Mouse (Mus musculus) liver, embryonic 14.5 days (tissue): Measurements from ENCODE around the gene Obp2a. TPM values are rescaled to one million over a fixed set of nuclear protein-coding genes. Genes with fewer than 3 reads are reported as not detected.

Source experiments
- ATAC-seq: fragments of 200-750 bp; cut with Nextera tagmentation; 2 replicates; pipeline ENCODE4 v1.8.0; 2017; ENCODE audit warnings: moderate number of reproducible peaks, mild to moderate bottlenecking, moderate library complexity; ENCODE audit not compliant: insufficient read depth
- DNase-seq, 3 experiments: peaks; one replicate each; pipeline ENCODE4 v3.0.0-alpha.2; 2012 to 2013; ENCODE audit warnings: low read depth in 3 of 3, low spot score in 3 of 3
- H3K27ac ChIP-seq: fragments of 300-500 bp; sonication (generic); 2 replicates; pipeline ENCODE4 v1.5.1; 2014; ENCODE audit warnings: moderate library complexity, mild to moderate bottlenecking, control low read depth, inconsistent platforms
- H3K27me3 ChIP-seq: fragments of 300-500 bp; sonication (generic); 2 replicates; pipeline ENCODE4 v1.6.1; 2014; ENCODE audit warnings: mild to moderate bottlenecking, low read length, moderate library complexity; ENCODE audit not compliant: control insufficient read depth, insufficient read depth
- H3K36me3 ChIP-seq: fragments of 300-500 bp; sonication (generic); replicated peaks from 2 replicates; pipeline ENCODE4 v1.6.1; 2014; ENCODE audit warnings: low read depth; ENCODE audit not compliant: control insufficient read depth, insufficient read depth
- H3K4me1 ChIP-seq, 2 experiments: fragments of 200-500 bp in 1 of 2; fragments of 300-500 bp in 1 of 2; sonication (generic) in 1 of 2; replicated peaks; 2 replicates each; pipeline ENCODE4 v1.6.1; 2012 to 2014; ENCODE audit warnings: antibody characterized with exemption in 1 of 2, inconsistent platforms in 1 of 2, low read length in 1 of 2; ENCODE audit not compliant: control insufficient read depth in 2 of 2, insufficient read depth in 2 of 2
- H3K4me2 ChIP-seq: fragments of 300-500 bp; sonication (generic); 2 replicates; pipeline ENCODE4 v1.6.1; 2014; ENCODE audit warnings: low read depth, mild to moderate bottlenecking, control low read depth, moderate library complexity
- H3K4me3 ChIP-seq, 2 experiments: fragments of 200-500 bp in 1 of 2; fragments of 300-500 bp in 1 of 2; sonication (generic) in 1 of 2; 2 replicates each; pipeline ENCODE4 v1.5.1; 2012 to 2014; ENCODE audit warnings: low read depth in 2 of 2, low read length in 2 of 2, mild to moderate bottlenecking in 2 of 2, control low read depth in 1 of 2, inconsistent platforms in 1 of 2, moderate library complexity in 1 of 2; ENCODE audit not compliant: insufficient read depth in 1 of 2
- H3K9ac ChIP-seq: fragments of 300-500 bp; sonication (generic); replicated peaks from 2 replicates; pipeline ENCODE4 v1.6.1; 2014; ENCODE audit warnings: mild to moderate bottlenecking, control low read depth, moderate library complexity
- H3K9me3 ChIP-seq: fragments of 300-500 bp; sonication (generic); 2 replicates; pipeline ENCODE4 v1.6.1; 2016; ENCODE audit warnings: low read length, mixed read lengths; ENCODE audit not compliant: control insufficient read depth
- CTCF ChIP-seq: IDR thresholded peaks from 2 replicates; pipeline ENCODE4 v1.5.1; 2016; ENCODE audit warnings: antibody characterized with exemption, low read depth, control low read depth
- EP300 ChIP-seq: IDR thresholded peaks from 2 replicates; pipeline ENCODE4 v1.6.1; 2016; ENCODE audit warnings: antibody characterized with exemption, low read depth
- WGBS: fragments of 180-500 bp; shearing (Covaris S2); extraction: QIAGEN DNeasy Blood & Tissue Kit; methylation state at CpG from one replicate; pipeline ENCODE4 v1.1.7; 2014; ENCODE audit not compliant: insufficient replicate concordance; 5-methylcytosine and 5-hydroxymethylcytosine counted together
- polyA plus RNA-seq, 2 experiments: library from polyadenylated mRNA; depleted of rRNA in 1 of 2; stranded (reverse) in 1 of 2; unstranded in 1 of 2; fragments of >200 nt; fragmentation: Nextera tagmentation in 1 of 2; extraction: Ambion mirVana in 1 of 2; gene quantifications; 2 replicates each; pipeline versions ENCODE4 v1.2.1 to v1.2.3; 2012 to 2014

Obp2a gene
- polyA plus RNA-seq, 2 experiments: not detected

DNA sequence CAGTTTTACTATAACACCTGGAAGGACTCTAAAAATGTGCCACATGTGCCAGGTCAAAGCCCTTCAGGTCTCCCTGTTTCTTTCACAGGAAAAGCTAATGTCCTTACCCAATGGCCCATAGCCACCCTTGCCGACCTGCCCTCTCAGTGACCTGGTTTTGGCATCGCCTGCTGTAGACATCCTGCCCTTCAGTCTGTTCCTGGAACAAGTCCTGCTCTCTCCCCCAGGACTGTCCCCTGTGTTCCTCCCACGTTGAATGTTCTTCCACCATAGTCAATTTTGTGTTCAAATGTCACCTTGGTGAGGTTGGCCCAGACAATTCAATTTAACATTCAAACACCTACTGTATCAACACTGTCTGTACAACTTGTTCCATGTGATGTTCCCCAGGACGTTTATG, 2.9 kb upstream of the Obp2a start:
- Histone ChIP-seq H3K4me3 (no peak overlapping the region), H3K4me1 (no peaks in the 10 kb centered on the region), H3K9ac (no peak overlapping the region), H3K36me3 (no peaks in the 10 kb centered on the region), H3K9me3 (no peaks in the 10 kb centered on the region), H3K27me3 (no peaks in the 10 kb centered on the region), H3K4me2 (no peak overlapping the region), H3K27ac (no peak overlapping the region)
- DNase-seq (no peak), ATAC-seq (no peak)
- 39% methylated on average over 4 of the region's 4 CpGs for WGBS
- TF ChIP-seq CTCF (no peak), EP300 (no peak)

DNA sequence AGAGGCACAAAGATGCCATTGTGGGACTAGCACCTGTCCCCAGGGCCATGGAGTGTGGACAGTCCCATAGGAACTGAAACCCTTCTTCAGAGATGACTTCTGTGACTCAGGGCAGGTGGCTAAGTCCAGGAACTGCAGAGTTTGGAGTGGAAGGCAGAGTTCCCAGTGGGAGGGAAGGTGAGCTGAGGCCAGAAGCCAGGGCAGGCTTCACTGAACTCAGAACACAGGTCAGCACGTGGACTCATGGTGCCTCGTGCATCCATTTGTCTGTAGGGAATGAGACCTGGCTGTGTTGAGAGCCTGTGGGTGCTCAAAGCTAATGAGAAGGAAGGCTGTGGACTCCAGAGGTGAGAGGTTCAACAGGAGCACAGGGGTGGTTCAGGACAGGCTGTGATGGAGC, 1.1 kb upstream of the Obp2a start:
- Histone ChIP-seq H3K4me1 (no peaks in the 10 kb centered on the region), H3K9ac (no peak overlapping the region), H3K4me2 (no peak overlapping the region), H3K4me3 (no peak overlapping the region), H3K27me3 (no peaks in the 10 kb centered on the region), H3K27ac (no peak overlapping the region), H3K36me3 (no peaks in the 10 kb centered on the region), H3K9me3 (no peaks in the 10 kb centered on the region)
- no peak for DNase-seq
- no peak for TF ChIP-seq EP300
- no peak for TF ChIP-seq CTCF
- 55% methylated on average over 2 of the region's 2 CpGs for WGBS
- no peak for ATAC-seq

DNA sequence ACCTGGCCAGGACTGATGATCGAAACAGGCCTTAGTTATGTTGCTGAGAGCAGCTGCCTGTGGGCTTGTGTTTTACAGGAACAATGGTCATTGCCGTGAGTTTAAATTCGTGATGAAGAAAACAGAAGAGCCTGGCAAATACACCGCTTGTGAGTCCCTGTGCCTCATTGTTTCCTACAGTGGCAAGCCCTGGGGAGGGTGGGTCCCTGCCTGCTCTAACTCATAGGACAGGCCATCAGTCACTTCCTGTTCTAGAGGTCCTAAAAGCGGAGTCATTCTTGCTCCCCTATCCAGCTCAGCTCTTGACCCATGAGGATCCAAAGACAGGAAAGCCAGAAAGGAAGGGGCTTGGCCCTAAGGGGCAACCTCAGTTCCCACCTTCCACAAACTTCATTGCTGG, 1.2 kb downstream of the Obp2a start:
- no peak for DNase-seq
- Histone ChIP-seq H3K27ac (no peak overlapping the region), H3K27me3 (no peaks in the 10 kb centered on the region)

DNA sequence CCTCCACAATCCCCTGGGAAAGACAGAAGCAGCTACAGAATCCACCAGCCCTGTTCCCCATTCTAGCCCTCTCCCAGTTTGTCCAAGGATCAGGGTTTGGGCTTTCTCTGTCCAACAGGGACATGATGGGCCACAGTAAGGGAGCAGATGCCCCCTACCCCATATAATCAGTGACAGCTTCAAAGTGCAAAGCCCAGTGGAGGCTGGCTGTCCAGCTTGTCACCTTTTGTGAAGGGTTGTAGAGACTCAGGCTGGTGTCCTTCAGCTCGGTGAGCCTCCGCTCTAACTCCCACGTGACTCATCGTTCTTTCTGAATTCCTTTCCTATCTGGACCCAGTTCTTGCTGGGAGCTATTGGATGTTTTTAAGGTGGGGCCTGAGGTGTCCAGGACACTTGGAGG, 3.9 kb downstream of the Obp2a start:
- H3K9ac ChIP-seq: no peak overlapping the region
- ATAC-seq: no peak
- no peak overlapping the region for H3K4me3 ChIP-seq
- no peak for DNase-seq
- H3K4me1 ChIP-seq: no peaks in the 10 kb centered on the region
- no peaks in the 10 kb centered on the region for H3K27me3 ChIP-seq
- H3K4me2 ChIP-seq: no peak overlapping the region
- H3K36me3 ChIP-seq: no peaks in the 10 kb centered on the region
- no peaks in the 10 kb centered on the region for H3K9me3 ChIP-seq
- 74% methylated on average over 4 of the region's 4 CpGs for WGBS
- H3K27ac ChIP-seq: no peak overlapping the region
- TF ChIP-seq EP300 (no peak), CTCF (no peak)

More for the DNA sequence above, 1.2 kb downstream of the Obp2a start:
- WGBS: 37% methylated on average over 5 of the region's 5 CpGs
- no peak for ATAC-seq
- TF ChIP-seq EP300 (no peak), CTCF (no peak)
- no peaks in the 10 kb centered on the region for H3K9me3 ChIP-seq
- no peak overlapping the region for H3K4me2 ChIP-seq
- H3K4me1 ChIP-seq: no peaks in the 10 kb centered on the region
- H3K4me3 ChIP-seq: no peak overlapping the region
- H3K9ac ChIP-seq: no peak overlapping the region
- H3K36me3 ChIP-seq: no peaks in the 10 kb centered on the region

DNA sequence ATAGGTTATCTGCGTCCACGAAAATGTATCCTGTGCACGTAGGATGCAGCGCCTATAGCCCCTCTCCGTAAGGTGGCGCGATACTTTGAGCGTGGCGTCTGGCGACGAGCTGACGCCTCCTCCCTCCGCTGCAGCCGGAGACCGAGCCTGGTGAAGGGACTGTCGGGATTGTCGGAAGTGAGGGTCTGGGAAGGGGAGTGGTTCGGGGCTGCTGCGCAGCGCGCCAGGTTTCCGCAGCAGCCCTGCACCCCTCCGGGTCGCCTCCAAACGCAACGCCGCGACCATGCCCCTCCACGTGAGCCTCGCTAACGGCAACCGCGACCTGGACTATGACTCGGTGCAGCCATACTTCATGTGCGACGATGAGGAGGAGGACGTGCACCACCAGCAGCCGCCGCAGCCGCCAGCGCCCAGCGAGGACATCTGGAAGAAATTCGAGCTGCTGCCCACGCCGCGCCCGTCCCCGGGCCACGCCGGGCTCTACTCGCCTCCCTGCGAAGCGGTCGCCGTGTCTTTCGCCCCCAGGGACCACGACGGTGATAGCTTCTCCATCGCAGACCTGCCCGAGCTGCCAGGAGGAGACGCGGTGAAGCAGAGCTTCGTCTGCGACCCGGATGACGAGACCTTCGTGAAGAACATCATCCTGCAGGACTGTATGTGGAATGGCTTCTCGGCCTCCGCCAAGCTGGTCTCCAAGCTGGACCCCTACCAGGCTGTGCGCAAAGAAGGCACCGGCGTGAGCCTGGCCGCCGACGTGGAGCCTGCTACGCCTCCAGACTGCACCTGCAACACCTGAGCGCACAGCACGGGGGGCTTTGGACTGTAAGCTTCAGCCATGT, 7.0 kb downstream of the Obp2a start, which contains the start of gene Bmyc:
Gene Bmyc, plus strand, starts transcription at position 97 of the 839 bp plus-strand sequence.
- no peak for TF ChIP-seq EP300
- peak; percentile 56 for TF ChIP-seq CTCF
- H3K9ac ChIP-seq: no peak within 1 kb of the TSS; the same call in 1 of the 2 replicates
- peak within 1 kb of the TSS; percentile 68 for H3K4me2 ChIP-seq
- WGBS: under 1% methylated on average over 78 of the region's 78 CpGs
- no peaks in the 10 kb centered on the region for H3K36me3 ChIP-seq
- no peaks in the 10 kb centered on the region for H3K27me3 ChIP-seq
- no peaks in the 10 kb centered on the region for H3K4me1 ChIP-seq
- ATAC-seq (peak; percentile 56; the same call in 1 of the 2 replicates), DNase-seq (peak; percentile 24 to 28 (median 27))
- H3K27ac ChIP-seq: no peak within 1 kb of the TSS
- H3K9me3 ChIP-seq: no peaks in the 10 kb centered on the region
- peak within 1 kb of the TSS; percentile 46 to 48 for H3K4me3 ChIP-seq
